Mouse (Mus musculus) spleen, adult 2 months (tissue): ENCODE data around the gene Cnst. TPM values are rescaled to one million over a fixed set of nuclear protein-coding genes. Genes with fewer than 3 reads are reported as not detected.
A peak's percentile ranks its signal among the peaks of the same experiment; 100 is the strongest.
"Not testable (repeated sequence)": the region's sequence is repeated elsewhere in the genome, so short reads cannot be mapped to it uniquely, and the experiment has no call there.

Experiments
- DNase-seq, 2 experiments: peaks; one replicate each; pipeline versions ENCODE4 v3.0.0 to v3.0.0-alpha.2; 2012 to 2021; ENCODE audit warnings: low spot score in 2 of 2, low read depth in 1 of 2
- H3K27ac ChIP-seq: fragments of 200-500 bp; 2 replicates; pipeline ENCODE4 v1.5.1; 2012; ENCODE audit warnings: low read length, inconsistent platforms; ENCODE audit not compliant: insufficient read depth
- H3K27me3 ChIP-seq: fragments of 200-500 bp; 2 replicates; pipeline ENCODE4 v1.6.1; 2012; ENCODE audit warnings: mild to moderate bottlenecking, moderate library complexity, low read length, inconsistent platforms; ENCODE audit not compliant: control insufficient read depth, insufficient read depth
- H3K36me3 ChIP-seq: fragments of 200-500 bp; 2 replicates; pipeline ENCODE4 v1.6.1; 2012; ENCODE audit warnings: mild to moderate bottlenecking, low read length, inconsistent platforms; ENCODE audit not compliant: control insufficient read depth, insufficient read depth
- H3K4me1 ChIP-seq: fragments of 200-500 bp; 2 replicates; pipeline ENCODE4 v1.6.1; 2011; ENCODE audit warnings: inconsistent platforms; ENCODE audit not compliant: control insufficient read depth, insufficient read depth, insufficient read length
- H3K4me3 ChIP-seq: fragments of 200-500 bp; 2 replicates; pipeline ENCODE4 v1.5.1; 2011; ENCODE audit warnings: mild to moderate bottlenecking, inconsistent platforms; ENCODE audit not compliant: insufficient read depth, insufficient read length; ENCODE audit errors: extremely low read depth
- CTCF ChIP-seq: fragments of 200-500 bp; IDR thresholded peaks from 2 replicates; pipeline ENCODE4 v1.5.1; 2011; ENCODE audit warnings: mild to moderate bottlenecking, inconsistent platforms; ENCODE audit not compliant: insufficient read depth, insufficient read length, insufficient replicate concordance; ENCODE audit errors: extremely low read depth
- POLR2A ChIP-seq: fragments of 200-500 bp; IDR thresholded peaks from 2 replicates; pipeline ENCODE4 v1.6.1; 2011; ENCODE audit warnings: low read depth, low read length, inconsistent platforms
- WGBS: fragments of 180-500 bp; shearing (Covaris S2); methylation state at CpG from one replicate; pipeline ENCODE4 v1.1.7; 2018; 5-methylcytosine and 5-hydroxymethylcytosine counted together
- polyA plus RNA-seq: library from polyadenylated mRNA; depleted of rRNA; stranded (reverse); fragments of >200 nt; gene quantifications from 2 replicates; pipeline ENCODE4 v1.2.3, GENCODE M21; 2012; rRNA removed

The Cnst gene
- polyA plus RNA-seq = 7.2 and 9.3 TPM in 2 replicates

- not testable (repeated sequence) for H3K4me1 ChIP-seq, H3K36me3 ChIP-seq, H3K27me3 ChIP-seq
- TF ChIP-seq POLR2A = peak; percentile 5; the same call in 1 of the 2 replicates
- under 1% methylated on average over 69 of the region's 69 CpGs for WGBS
- Histone ChIP-seq H3K4me3 (peak within 1 kb of the TSS; percentile 85), H3K27ac (peak within 1 kb of the TSS; percentile 88)
- DNase-seq = peak; percentile 95 to 97
Observed at GRCm38 (mm10) chr1:179545768-179546550, at the start of gene Cnst, which contains the start of gene Tfb2m. TSS of gene Cnst (plus strand) at chr1:179546370. TSS of gene Tfb2m (minus strand) at chr1:179546267.

- H3K27me3 ChIP-seq = no peaks in the 10 kb centered on the region
- TF ChIP-seq CTCF = no peak
- TF ChIP-seq POLR2A = no peak
- WGBS = 92% methylated on average over 3 of the region's 3 CpGs
- H3K27ac ChIP-seq = no peak overlapping the region
- no peaks in the 10 kb centered on the region; the same call in 1 of the 2 replicates for H3K4me1 ChIP-seq
- H3K4me3 ChIP-seq = no peak overlapping the region
- no peak for DNase-seq
- H3K36me3 ChIP-seq = no peaks in the 10 kb centered on the region
Observed at GRCm38 (mm10) chr1:179499257-179499656, 46.9 kb upstream of the Cnst start.

- no peak overlapping the region for H3K27ac ChIP-seq
- H3K36me3 ChIP-seq = no peaks in the 10 kb centered on the region
- no peak for DNase-seq
- H3K4me1 ChIP-seq = no peaks in the 10 kb centered on the region; the same call in 1 of the 2 replicates
- H3K4me3 ChIP-seq = no peak overlapping the region
- 12% methylated on average over 3 of the region's 3 CpGs for WGBS
- no peaks in the 10 kb centered on the region for H3K27me3 ChIP-seq
- no peak for TF ChIP-seq CTCF
- TF ChIP-seq POLR2A = no peak
Observed at GRCm38 (mm10) chr1:179502565-179502964, 43.6 kb upstream of the Cnst start.

GRCm38 (mm10) chr1:179506530-179507315, 39.4 kb upstream of the Cnst start:
- WGBS = 79% methylated on average over 9 of the region's 9 CpGs
- Histone ChIP-seq H3K27me3 (no peaks in the 10 kb centered on the region), H3K27ac (no peak overlapping the region), H3K4me1 (no peaks in the 10 kb centered on the region; the same call in 1 of the 2 replicates), H3K36me3 (no peaks in the 10 kb centered on the region), H3K4me3 (no peak overlapping the region)
- TF ChIP-seq POLR2A (no peak), CTCF (peak; percentile 27; the same call in 1 of the 2 replicates)
- DNase-seq = peak; percentile 18 to 26

- Histone ChIP-seq H3K27me3 (no peaks in the 10 kb centered on the region), H3K4me3 (no peak overlapping the region), H3K4me1 (no peaks in the 10 kb centered on the region), H3K27ac (no peak overlapping the region), H3K36me3 (no peaks in the 10 kb centered on the region)
- no peak for DNase-seq
- no peak for TF ChIP-seq POLR2A
- TF ChIP-seq CTCF = no peak
- 95% methylated on average over 13 of the region's 13 CpGs for WGBS
Observed at GRCm38 (mm10) chr1:179510546-179511340, 35.4 kb upstream of the Cnst start.

GRCm38 (mm10) chr1:179511895-179512294, 34.3 kb upstream of the Cnst start:
- TF ChIP-seq POLR2A (no peak), CTCF (no peak)
- no peaks in the 10 kb centered on the region for H3K36me3 ChIP-seq
- H3K27ac ChIP-seq = no peak overlapping the region
- WGBS = 61% methylated on average over 7 of the region's 7 CpGs
- no peaks in the 10 kb centered on the region for H3K27me3 ChIP-seq
- H3K4me3 ChIP-seq = no peak overlapping the region
- no peak for DNase-seq
- H3K4me1 ChIP-seq = no peaks in the 10 kb centered on the region; the same call in 1 of the 2 replicates
